Mouse (Mus musculus) gastrocnemius, postnatal 10 days (tissue): ENCODE measurements at regions not wholly inside any gene's neighbourhood (a gene's known extent, or its start where the extent isn't known, plus 50 kb on each side); places are given as distances from the start of the nearest gene placed in this dataset.
"Not testable (repeated sequence)": the region's sequence is repeated elsewhere in the genome, so short reads cannot be mapped to it uniquely, and the experiment has no call there.

ENCODE experiments used
- DNase-seq: peaks from one replicate; pipeline ENCODE4 v3.0.0; 2021; ENCODE audit warnings: mixed read lengths

- peak; percentile 31 for DNase-seq
These were observed 66.7 kb upstream of the Chmp2b start for GRCm38 (mm10) chr16:65629186-65629585.

GRCm38 (mm10) chr16:65631680-65632079 lies 69.2 kb upstream of the Chmp2b start:
- DNase-seq, result no peak

- DNase-seq, result not testable (repeated sequence)
These were observed 84.2 kb upstream of the Chmp2b start for GRCm38 (mm10) chr16:65646741-65647140.

- no peak for DNase-seq
These were observed 86.5 kb upstream of the Chmp2b start for GRCm38 (mm10) chr16:65649061-65649460.

GRCm38 (mm10) chr16:65655490-65655889 lies 93.0 kb upstream of the Chmp2b start:
- no peak for DNase-seq

- no peak for DNase-seq
These were observed 95.3 kb upstream of the Chmp2b start for GRCm38 (mm10) chr16:65657829-65658228.

GRCm38 (mm10) chr16:65664787-65665186 lies 102.3 kb upstream of the Chmp2b start:
- peak; percentile 7 for DNase-seq

GRCm38 (mm10) chr16:65672116-65672515 lies 109.6 kb upstream of the Chmp2b start:
- no peak for DNase-seq

- DNase-seq, result no peak
These were observed 120.6 kb upstream of the Chmp2b start for GRCm38 (mm10) chr16:65683089-65683488.

GRCm38 (mm10) chr16:65683703-65684320 lies 121.3 kb upstream of the Chmp2b start:
- DNase-seq, result no peak

GRCm38 (mm10) chr16:65693626-65694025 lies 121.4 kb upstream of the Vgll3 start:
- DNase-seq, result no peak

GRCm38 (mm10) chr16:65715631-65716030 lies 99.4 kb upstream of the Vgll3 start:
- DNase-seq, result no peak

- DNase-seq, result no peak
These were observed 96.1 kb upstream of the Vgll3 start for GRCm38 (mm10) chr16:65718791-65719472.

- no peak for DNase-seq
These were observed 94.1 kb upstream of the Vgll3 start for GRCm38 (mm10) chr16:65720953-65721352.

GRCm38 (mm10) chr16:65725559-65726269 lies 89.3 kb upstream of the Vgll3 start:
- no peak for DNase-seq

GRCm38 (mm10) chr16:65726289-65726688 lies 88.8 kb upstream of the Vgll3 start:
- no peak for DNase-seq

GRCm38 (mm10) chr16:65729322-65729721 lies 85.7 kb upstream of the Vgll3 start:
- no peak for DNase-seq

- no peak for DNase-seq
These were observed 75.4 kb upstream of the Vgll3 start for GRCm38 (mm10) chr16:65739652-65740051.

- DNase-seq, result no peak
These were observed 72.1 kb upstream of the Vgll3 start for GRCm38 (mm10) chr16:65742951-65743350.

- DNase-seq, result no peak
These were observed 59.4 kb upstream of the Vgll3 start for GRCm38 (mm10) chr16:65755667-65756066.
